Mouse (Mus musculus) liver, embryonic 11.5 days (tissue): ENCODE measurements at regions not wholly inside any gene's neighbourhood (a gene's known extent, or its start where the extent isn't known, plus 50 kb on each side); places are given as distances from the start of the nearest gene placed in this dataset.
"Not testable (repeated sequence)": the region's sequence is repeated elsewhere in the genome, so short reads cannot be mapped to it uniquely, and the experiment has no call there.

Experiments
- ATAC-seq: fragments of 200-750 bp; cut with Nextera tagmentation; replicated peaks from 2 replicates; pipeline ENCODE4 v1.8.0; 2017; ENCODE audit warnings: moderate number of reproducible peaks, mild to moderate bottlenecking, moderate TSS enrichment, moderate library complexity; ENCODE audit not compliant: low FRiP score
- DNase-seq: peaks from one replicate; pipeline ENCODE4 v3.0.0-alpha.2; 2017; ENCODE audit warnings: low spot score
- H3K27ac ChIP-seq: fragments of 300-500 bp; sonication (generic); 2 replicates; pipeline ENCODE4 v1.5.1; 2014; ENCODE audit warnings: mild to moderate bottlenecking, low read depth, low read length, control low read depth
- H3K27me3 ChIP-seq: fragments of 300-500 bp; sonication (generic); replicated peaks from 2 replicates; pipeline ENCODE4 v1.6.1; 2014; ENCODE audit warnings: low read length, mixed read lengths; ENCODE audit not compliant: control insufficient read depth, insufficient read depth
- H3K36me3 ChIP-seq: fragments of 300-500 bp; sonication (generic); 2 replicates; pipeline ENCODE4 v1.6.1; 2014; ENCODE audit warnings: mild to moderate bottlenecking, low read length, moderate library complexity, mixed read lengths; ENCODE audit not compliant: control insufficient read depth, insufficient read depth
- H3K4me1 ChIP-seq: fragments of 300-500 bp; sonication (generic); replicated peaks from 2 replicates; pipeline ENCODE4 v1.6.1; 2014; ENCODE audit warnings: low read length, mixed read lengths; ENCODE audit not compliant: control insufficient read depth, insufficient read depth
- H3K4me2 ChIP-seq: fragments of 300-500 bp; sonication (generic); 2 replicates; pipeline ENCODE4 v1.6.1; 2014; ENCODE audit warnings: mild to moderate bottlenecking, control low read depth, moderate library complexity
- H3K4me3 ChIP-seq: fragments of 300-500 bp; sonication (generic); 2 replicates; pipeline ENCODE4 v1.5.1; 2014; ENCODE audit warnings: low read depth, low read length, control low read depth
- H3K9ac ChIP-seq: fragments of 300-500 bp; sonication (generic); 2 replicates; pipeline ENCODE4 v1.6.1; 2014; ENCODE audit warnings: low read depth, low read length, control low read depth
- H3K9me3 ChIP-seq: fragments of 300-500 bp; sonication (generic); 2 replicates; pipeline ENCODE4 v1.6.1; 2016; ENCODE audit warnings: low read length, inconsistent platforms, mixed read lengths; ENCODE audit not compliant: control insufficient read depth
- WGBS: fragments of 180-500 bp; shearing (Covaris S2); extraction: QIAGEN DNeasy Blood & Tissue Kit; methylation state at CpG from one replicate; pipeline ENCODE4 v1.1.7; 2014; 5-methylcytosine and 5-hydroxymethylcytosine counted together

GRCm38 (mm10) chr7:96017112-96017884 lies 153.7 kb upstream of the Tenm4 start:
- Histone ChIP-seq H3K27me3 (no peaks in the 10 kb centered on the region), H3K4me1 (no peaks in the 10 kb centered on the region), H3K4me2 (no peak overlapping the region), H3K9ac (no peak overlapping the region), H3K27ac (no peak overlapping the region), H3K36me3 (no peaks in the 10 kb centered on the region), H3K9me3 (no peaks in the 10 kb centered on the region), H3K4me3 (no peak overlapping the region)
- DNase-seq (no peak), ATAC-seq (no peak)
- 71% methylated on average over 6 of the region's 6 CpGs for WGBS

- DNase-seq (no peak), ATAC-seq (no peak)
- H3K27me3 ChIP-seq: no peaks in the 10 kb centered on the region
- H3K4me3 ChIP-seq: no peak overlapping the region
- no peaks in the 10 kb centered on the region for H3K9me3 ChIP-seq
- H3K27ac ChIP-seq: no peak overlapping the region
- no peak overlapping the region for H3K9ac ChIP-seq
- no peaks in the 10 kb centered on the region for H3K36me3 ChIP-seq
- WGBS: 92% methylated on average over 3 of the region's 3 CpGs
- no peaks in the 10 kb centered on the region for H3K4me1 ChIP-seq
- no peak overlapping the region for H3K4me2 ChIP-seq
Measured at GRCm38 (mm10) chr7:96024048-96024447, 147.0 kb upstream of the Tenm4 start.

DNA sequence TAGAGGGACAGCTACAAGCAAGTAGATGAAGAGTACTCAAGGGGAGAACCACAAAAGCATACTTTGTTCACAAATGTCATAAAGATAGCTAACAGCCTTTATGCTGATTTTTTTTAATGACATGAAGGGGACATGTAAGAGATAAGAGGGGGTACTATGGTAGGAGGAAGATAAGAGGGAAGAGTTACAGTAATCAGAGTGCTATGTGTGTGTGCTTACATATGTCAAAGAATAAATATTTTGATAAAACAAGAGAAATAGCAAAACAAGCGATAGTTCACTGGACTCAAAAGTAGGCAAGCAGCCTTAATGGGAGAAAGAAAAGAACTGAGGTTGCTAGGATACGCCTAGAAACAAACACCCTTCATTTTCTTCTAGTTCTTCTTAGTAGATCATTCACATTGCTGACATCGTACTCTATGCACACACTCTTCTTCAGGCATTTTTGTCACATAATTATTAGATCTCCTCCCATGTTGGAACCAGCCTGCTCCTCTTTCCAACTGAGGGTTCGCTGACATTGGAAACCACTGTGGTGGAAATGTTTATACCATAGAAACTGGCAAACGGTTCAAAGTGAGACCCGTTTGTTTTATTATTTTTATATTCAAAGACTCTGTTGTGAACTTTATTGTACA lies 144.1 kb upstream of the Tenm4 start:
- Histone ChIP-seq H3K36me3 (no peaks in the 10 kb centered on the region), H3K27me3 (no peaks in the 10 kb centered on the region), H3K4me1 (no peaks in the 10 kb centered on the region), H3K27ac (no peak overlapping the region), H3K4me3 (no peak overlapping the region), H3K9ac (no peak overlapping the region), H3K9me3 (no peaks in the 10 kb centered on the region), H3K4me2 (no peak overlapping the region)
- 85% methylated on average over 6 of the region's 6 CpGs for WGBS
- ATAC-seq (no peak), DNase-seq (no peak)

- no peak overlapping the region for H3K9ac ChIP-seq
- WGBS: 76% methylated on average over 4 of the region's 4 CpGs
- H3K4me1 ChIP-seq: no peaks in the 10 kb centered on the region
- no peak overlapping the region for H3K4me2 ChIP-seq
- H3K27me3 ChIP-seq: no peaks in the 10 kb centered on the region
- no peak overlapping the region for H3K27ac ChIP-seq
- H3K9me3 ChIP-seq: no peaks in the 10 kb centered on the region
- H3K36me3 ChIP-seq: no peaks in the 10 kb centered on the region
- no peak overlapping the region for H3K4me3 ChIP-seq
- DNase-seq (no peak), ATAC-seq (no peak)
Measured at GRCm38 (mm10) chr7:96033636-96034035, 137.4 kb upstream of the Tenm4 start.

DNA sequence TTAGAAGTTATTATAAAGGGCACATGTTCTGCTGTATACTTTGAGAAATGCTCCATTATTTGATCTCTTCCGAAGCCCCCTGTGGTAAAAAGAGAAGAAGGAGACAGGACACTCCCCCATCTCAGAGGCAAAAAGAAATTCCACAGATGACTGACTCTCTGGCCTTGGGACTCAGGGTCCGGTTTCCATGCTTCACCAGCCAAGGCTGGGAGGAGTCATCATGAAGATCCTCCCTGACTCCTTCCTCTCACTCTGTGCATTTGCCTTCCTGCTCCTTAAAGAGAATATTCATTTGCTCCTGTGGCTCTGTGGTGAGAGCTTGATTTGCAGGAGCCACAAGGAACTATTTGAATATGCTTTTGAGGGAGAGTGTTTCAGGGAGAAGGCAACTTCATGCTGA lies 135.6 kb upstream of the Tenm4 start:
- DNase-seq (no peak), ATAC-seq (no peak)
- H3K27ac ChIP-seq: no peak overlapping the region
- 52% methylated on average over 2 of the region's 2 CpGs for WGBS
- no peak overlapping the region for H3K4me2 ChIP-seq
- no peak overlapping the region for H3K9ac ChIP-seq
- no peak overlapping the region for H3K4me3 ChIP-seq
- H3K36me3 ChIP-seq: no peaks in the 10 kb centered on the region
- H3K9me3 ChIP-seq: no peaks in the 10 kb centered on the region
- H3K4me1 ChIP-seq: no peaks in the 10 kb centered on the region
- no peaks in the 10 kb centered on the region for H3K27me3 ChIP-seq

DNA sequence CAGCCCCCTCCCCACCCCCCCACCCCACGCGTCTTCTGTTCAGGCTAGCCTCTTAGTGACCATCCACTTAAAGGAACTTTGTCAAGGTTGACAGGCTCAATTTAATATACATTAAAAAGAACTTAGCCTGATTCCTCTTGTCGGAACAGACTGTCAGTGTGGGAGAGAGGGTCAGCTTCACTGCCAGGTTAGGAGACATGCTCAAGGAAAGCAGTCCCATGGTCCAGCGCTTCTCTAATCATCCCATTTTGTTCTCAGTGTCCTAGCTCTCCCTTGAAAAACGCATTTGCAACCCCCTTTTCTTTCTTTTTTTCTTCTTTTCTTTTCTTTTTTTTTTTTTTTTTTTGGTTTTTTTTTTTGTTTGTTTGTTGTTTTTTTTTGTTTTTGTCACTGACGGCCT lies 131.4 kb upstream of the Tenm4 start:
- H3K9me3 ChIP-seq: no peaks in the 10 kb centered on the region
- no peak for DNase-seq
- H3K4me1 ChIP-seq: no peaks in the 10 kb centered on the region
- no peaks in the 10 kb centered on the region for H3K27me3 ChIP-seq
- H3K9ac ChIP-seq: no peak overlapping the region
- no peak overlapping the region for H3K4me2 ChIP-seq
- no peak overlapping the region for H3K27ac ChIP-seq
- ATAC-seq: no peak
- H3K36me3 ChIP-seq: no peaks in the 10 kb centered on the region
- 76% methylated on average over 6 of the region's 6 CpGs for WGBS
- no peak overlapping the region for H3K4me3 ChIP-seq

DNA sequence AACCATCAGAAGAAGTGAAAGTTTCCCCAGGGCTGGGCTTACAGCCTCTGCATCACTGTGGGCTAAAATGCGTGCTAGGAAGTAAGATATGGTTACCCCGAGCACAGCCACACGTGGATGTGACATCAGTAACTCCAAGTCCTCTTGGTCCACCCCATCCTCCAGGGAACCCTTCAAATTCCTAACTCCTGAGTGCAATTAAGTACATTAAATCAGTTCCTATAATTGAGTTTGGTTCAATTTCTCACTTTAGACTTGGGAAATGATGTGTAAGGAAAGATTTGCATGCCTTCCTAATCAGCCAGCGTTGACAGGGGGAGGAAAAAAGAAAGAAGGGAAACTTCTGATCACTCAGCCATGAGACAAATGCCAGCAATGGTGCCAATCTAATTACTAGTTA lies 129.2 kb upstream of the Tenm4 start:
- WGBS: 62% methylated on average over 4 of the region's 4 CpGs
- DNase-seq (no peak), ATAC-seq (no peak)
- Histone ChIP-seq H3K27me3 (no peaks in the 10 kb centered on the region), H3K4me3 (no peak overlapping the region), H3K4me2 (no peak overlapping the region), H3K36me3 (no peaks in the 10 kb centered on the region), H3K27ac (no peak overlapping the region), H3K4me1 (no peaks in the 10 kb centered on the region), H3K9ac (no peak overlapping the region), H3K9me3 (no peaks in the 10 kb centered on the region)

- 74% methylated on average over 1 of the region's 1 CpGs for WGBS
- Histone ChIP-seq H3K36me3 (no peaks in the 10 kb centered on the region), H3K9me3 (no peaks in the 10 kb centered on the region), H3K9ac (no peak overlapping the region), H3K27me3 (no peaks in the 10 kb centered on the region), H3K4me3 (no peak overlapping the region), H3K4me1 (no peaks in the 10 kb centered on the region), H3K27ac (no peak overlapping the region), H3K4me2 (no peak overlapping the region)
- DNase-seq (no peak), ATAC-seq (no peak)
Measured at GRCm38 (mm10) chr7:96051631-96052030, 119.4 kb upstream of the Tenm4 start.

DNA sequence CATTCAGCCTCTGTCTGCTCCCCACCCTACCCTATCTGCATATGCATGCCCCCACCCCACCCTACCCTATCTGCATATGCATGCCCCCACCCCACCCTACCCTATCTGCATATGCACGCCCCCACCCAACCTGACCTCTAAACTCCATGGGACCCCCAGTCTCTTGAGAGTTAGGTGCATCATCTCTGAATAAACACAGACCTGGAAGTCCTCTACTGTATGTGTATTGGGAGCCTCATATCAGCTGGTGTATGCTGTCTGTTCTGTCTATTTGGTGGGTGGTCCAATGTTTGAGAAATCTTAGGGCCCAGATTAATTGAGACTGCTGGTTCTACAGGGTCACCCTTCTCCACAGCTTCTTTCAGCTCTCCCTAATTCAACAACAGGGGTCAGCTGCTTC lies 109.4 kb upstream of the Tenm4 start:
- ATAC-seq, H3K4me3 ChIP-seq, H3K4me2 ChIP-seq, H3K36me3 ChIP-seq, DNase-seq, H3K27me3 ChIP-seq, H3K9ac ChIP-seq, H3K27ac ChIP-seq, H3K9me3 ChIP-seq, H3K4me1 ChIP-seq: not testable (repeated sequence)
- 71% methylated on average over 1 of the region's 1 CpGs for WGBS
